Mouse (Mus musculus): ENCODE measurements around the gene Ube2cbp. TPM values are rescaled to one million over a fixed set of nuclear protein-coding genes. Genes with fewer than 3 reads are reported as not detected.

Gene Ube2cbp
- polyA plus RNA-seq, 1 experiment, result 7.7 TPM

GRCm38 (mm10) chr9:86298596-86298995, 166.2 kb downstream of the Ube2cbp start:
- no peaks in the 10 kb centered on the region for H3K79me2 ChIP-seq (ENCODE audit: control insufficient read depth, insufficient read depth)
- H3K4me3 ChIP-seq (ENCODE audit: insufficient read depth, poor library complexity, severe bottlenecking), result no peak overlapping the region
- H3K79me3 ChIP-seq (ENCODE audit: low read depth), result no peaks in the 10 kb centered on the region
- no peaks in the 10 kb centered on the region for H3K36me3 ChIP-seq (ENCODE audit: control insufficient read depth, insufficient read depth)
- H3K27me3 ChIP-seq (ENCODE audit: control insufficient read depth, insufficient read depth, insufficient read length), result no peaks in the 10 kb centered on the region
- H3ac ChIP-seq (ENCODE audit: control insufficient read depth, insufficient read length, low read depth), result no peak overlapping the region
- TF ChIP-seq FOSL1 (IDR thresholded peaks at IDR 0.05; ENCODE audit: insufficient read depth, low read length, poor library complexity, severe bottlenecking), result no peak
- TF ChIP-seq MAX (IDR thresholded peaks at IDR 0.05), result no peak
- TF ChIP-seq CTCF (IDR thresholded peaks at IDR 0.05; ENCODE audit: control insufficient read depth, insufficient read depth, insufficient read length), result no peak
- TF ChIP-seq MYOG (IDR thresholded peaks at IDR 0.05; ENCODE audit: control insufficient read depth, extremely low read depth, insufficient read length), result no peak
- no peak for TF ChIP-seq CEBPB (IDR thresholded peaks at IDR 0.05; ENCODE audit: low read depth)
- no peak for TF ChIP-seq USF1 (IDR thresholded peaks at IDR 0.05; ENCODE audit: low read depth)
- no peak for TF ChIP-seq MYOD1 (IDR thresholded peaks at IDR 0.05; ENCODE audit: control insufficient read depth, insufficient read length, low read depth)

- H3ac ChIP-seq (ENCODE audit: control insufficient read depth, insufficient read length, low read depth), result no peak overlapping the region
- H3K4me3 ChIP-seq (ENCODE audit: insufficient read depth, poor library complexity, severe bottlenecking), result no peak overlapping the region
- H3K27me3 ChIP-seq (ENCODE audit: control insufficient read depth, insufficient read depth, insufficient read length), result no peaks in the 10 kb centered on the region
- H3K79me3 ChIP-seq (ENCODE audit: low read depth), result no peaks in the 10 kb centered on the region
- H3K36me3 ChIP-seq (ENCODE audit: control insufficient read depth, insufficient read depth), result no peaks in the 10 kb centered on the region
- no peak for TF ChIP-seq CEBPB (IDR thresholded peaks at IDR 0.05; ENCODE audit: low read depth)
- no peak for TF ChIP-seq FOSL1 (IDR thresholded peaks at IDR 0.05; ENCODE audit: insufficient read depth, low read length, poor library complexity, severe bottlenecking)
- TF ChIP-seq MAX (IDR thresholded peaks at IDR 0.05), result no peak
- no peak for TF ChIP-seq USF1 (IDR thresholded peaks at IDR 0.05; ENCODE audit: low read depth)
- TF ChIP-seq MYOG (IDR thresholded peaks at IDR 0.05; ENCODE audit: control insufficient read depth, extremely low read depth, insufficient read length), result no peak
- no peak for TF ChIP-seq MYOD1 (IDR thresholded peaks at IDR 0.05; ENCODE audit: control insufficient read depth, insufficient read length, low read depth)
- TF ChIP-seq CTCF (IDR thresholded peaks at IDR 0.05; ENCODE audit: control insufficient read depth, insufficient read depth, insufficient read length), result no peak
- H3K79me2 ChIP-seq (ENCODE audit: control insufficient read depth, insufficient read depth), result no peaks in the 10 kb centered on the region
Observed at GRCm38 (mm10) chr9:86298131-86298530, 166.6 kb downstream of the Ube2cbp start.

GRCm38 (mm10) chr9:86296683-86297638, 167.8 kb downstream of the Ube2cbp start:
- Histone ChIP-seq H3K79me2 (ENCODE audit: control insufficient read depth, insufficient read depth) (no peaks in the 10 kb centered on the region), H3ac (ENCODE audit: control insufficient read depth, insufficient read length, low read depth) (no peak overlapping the region)
- TF ChIP-seq MAX (IDR thresholded peaks at IDR 0.05) (no peak), CEBPB (IDR thresholded peaks at IDR 0.05; ENCODE audit: low read depth) (no peak), MYOD1 (IDR thresholded peaks at IDR 0.05; ENCODE audit: control insufficient read depth, insufficient read length, low read depth) (no peak), USF1 (IDR thresholded peaks at IDR 0.05; ENCODE audit: low read depth) (no peak), MYOG (IDR thresholded peaks at IDR 0.05; ENCODE audit: control insufficient read depth, extremely low read depth, insufficient read length) (no peak), FOSL1 (IDR thresholded peaks at IDR 0.05; ENCODE audit: insufficient read depth, low read length, poor library complexity, severe bottlenecking) (no peak), CTCF (IDR thresholded peaks at IDR 0.05; ENCODE audit: control insufficient read depth, insufficient read depth, insufficient read length) (no peak)

GRCm38 (mm10) chr9:86287570-86287954, 177.2 kb downstream of the Ube2cbp start:
- Histone ChIP-seq H3K4me3 (ENCODE audit: insufficient read depth, poor library complexity, severe bottlenecking) (no peak overlapping the region), H3ac (ENCODE audit: control insufficient read depth, insufficient read length, low read depth) (no peak overlapping the region), H3K36me3 (ENCODE audit: control insufficient read depth, insufficient read depth) (no peaks in the 10 kb centered on the region), H3K79me2 (ENCODE audit: control insufficient read depth, insufficient read depth) (no peaks in the 10 kb centered on the region), H3K79me3 (ENCODE audit: low read depth) (no peaks in the 10 kb centered on the region), H3K27me3 (ENCODE audit: control insufficient read depth, insufficient read depth, insufficient read length) (no peaks in the 10 kb centered on the region)
- TF ChIP-seq USF1 (IDR thresholded peaks at IDR 0.05; ENCODE audit: low read depth) (no peak), MYOD1 (IDR thresholded peaks at IDR 0.05; ENCODE audit: control insufficient read depth, insufficient read length, low read depth) (no peak), FOSL1 (IDR thresholded peaks at IDR 0.05; ENCODE audit: insufficient read depth, low read length, poor library complexity, severe bottlenecking) (no peak), MYOG (IDR thresholded peaks at IDR 0.05; ENCODE audit: control insufficient read depth, extremely low read depth, insufficient read length) (no peak)

More at GRCm38 (mm10) chr9:86296683-86297638, 167.8 kb downstream of the Ube2cbp start:
- Histone ChIP-seq H3K27me3 (ENCODE audit: control insufficient read depth, insufficient read depth, insufficient read length) (no peaks in the 10 kb centered on the region), H3K79me3 (ENCODE audit: low read depth) (no peaks in the 10 kb centered on the region), H3K4me3 (ENCODE audit: insufficient read depth, poor library complexity, severe bottlenecking) (no peak overlapping the region), H3K36me3 (ENCODE audit: control insufficient read depth, insufficient read depth) (no peaks in the 10 kb centered on the region)

- no peaks in the 10 kb centered on the region for H3K27me3 ChIP-seq (ENCODE audit: control insufficient read depth, insufficient read depth, insufficient read length)
- no peaks in the 10 kb centered on the region for H3K79me2 ChIP-seq (ENCODE audit: control insufficient read depth, insufficient read depth)
- no peaks in the 10 kb centered on the region for H3K36me3 ChIP-seq (ENCODE audit: control insufficient read depth, insufficient read depth)
- no peak overlapping the region for H3K4me3 ChIP-seq (ENCODE audit: insufficient read depth, poor library complexity, severe bottlenecking)
- TF ChIP-seq CEBPB (IDR thresholded peaks at IDR 0.05; ENCODE audit: low read depth), result no peak
- TF ChIP-seq CTCF (IDR thresholded peaks at IDR 0.05; ENCODE audit: control insufficient read depth, insufficient read depth, insufficient read length), result no peak
- no peak for TF ChIP-seq MYOG (IDR thresholded peaks at IDR 0.05; ENCODE audit: control insufficient read depth, extremely low read depth, insufficient read length)
- no peak for TF ChIP-seq FOSL1 (IDR thresholded peaks at IDR 0.05; ENCODE audit: insufficient read depth, low read length, poor library complexity, severe bottlenecking)
- TF ChIP-seq USF1 (IDR thresholded peaks at IDR 0.05; ENCODE audit: low read depth), result no peak
- TF ChIP-seq MAX (IDR thresholded peaks at IDR 0.05), result no peak
- TF ChIP-seq MYOD1 (IDR thresholded peaks at IDR 0.05; ENCODE audit: control insufficient read depth, insufficient read length, low read depth), result no peak
- no peaks in the 10 kb centered on the region for H3K79me3 ChIP-seq (ENCODE audit: low read depth)
- no peak overlapping the region for H3ac ChIP-seq (ENCODE audit: control insufficient read depth, insufficient read length, low read depth)
Observed at GRCm38 (mm10) chr9:86286830-86287569, 177.8 kb downstream of the Ube2cbp start.
